Mouse (Mus musculus): Measurements from ENCODE around the gene Mmgt2. TPM values are rescaled to one million over a fixed set of nuclear protein-coding genes. Genes with fewer than 3 reads are reported as not detected.

Mmgt2 gene
- polyA plus RNA-seq, 1 experiment: 38.8 TPM

GRCm38 (mm10) chr11:62606299-62607169 is 41.9 kb upstream of the Mmgt2 start:
- Histone ChIP-seq H3K4me3 (replicated peaks; ENCODE audit: extremely low read depth, low read depth, low read length) (no peak overlapping the region), H3K4me1 (ENCODE audit: control insufficient read depth, insufficient read depth, low read length) (no peaks in the 10 kb centered on the region; the same call in 1 of the 2 replicates)
- TF ChIP-seq POLR2A (IDR thresholded peaks at IDR 0.05; ENCODE audit: borderline replicate concordance, extremely low read depth, low read depth, low read length) (no peak), CTCF (IDR thresholded peaks at IDR 0.05; ENCODE audit: insufficient read depth, low read length) (no peak)
- WGBS: 44% methylated on average over 10 of the region's 10 CpGs
- no peak for DNase-seq

GRCm38 (mm10) chr11:62607170-62607951 is 41.1 kb upstream of the Mmgt2 start:
- no peak for DNase-seq
- TF ChIP-seq CTCF (IDR thresholded peaks at IDR 0.05; ENCODE audit: insufficient read depth, low read length) (no peak), POLR2A (IDR thresholded peaks at IDR 0.05; ENCODE audit: borderline replicate concordance, extremely low read depth, low read depth, low read length) (no peak)
- Histone ChIP-seq H3K4me1 (ENCODE audit: control insufficient read depth, insufficient read depth, low read length) (no peaks in the 10 kb centered on the region; the same call in 1 of the 2 replicates), H3K4me3 (replicated peaks; ENCODE audit: extremely low read depth, low read depth, low read length) (no peak overlapping the region)
- WGBS: 62% methylated on average over 10 of the region's 10 CpGs

GRCm38 (mm10) chr11:62607952-62608201 is 40.6 kb upstream of the Mmgt2 start:
- DNase-seq: no peak
- WGBS: 93% methylated on average over 1 of the region's 1 CpGs
- no peak for TF ChIP-seq POLR2A (IDR thresholded peaks at IDR 0.05; ENCODE audit: borderline replicate concordance, extremely low read depth, low read depth, low read length)
- TF ChIP-seq CTCF (IDR thresholded peaks at IDR 0.05; ENCODE audit: insufficient read depth, low read length): no peak
- H3K4me3 ChIP-seq (replicated peaks; ENCODE audit: extremely low read depth, low read depth, low read length): no peak overlapping the region
- no peaks in the 10 kb centered on the region; the same call in 1 of the 2 replicates for H3K4me1 ChIP-seq (ENCODE audit: control insufficient read depth, insufficient read depth, low read length)

GRCm38 (mm10) chr11:62608826-62609675 is 39.4 kb upstream of the Mmgt2 start:
- TF ChIP-seq CTCF (IDR thresholded peaks at IDR 0.05; ENCODE audit: insufficient read depth, low read length): no peak
- TF ChIP-seq POLR2A (IDR thresholded peaks at IDR 0.05; ENCODE audit: borderline replicate concordance, extremely low read depth, low read depth, low read length): no peak
- no peak for DNase-seq
- WGBS: 62% methylated on average over 10 of the region's 10 CpGs
- Histone ChIP-seq H3K4me1 (ENCODE audit: control insufficient read depth, insufficient read depth, low read length) (peaks cover 2% of the 10 kb centered on the region), H3K4me3 (replicated peaks; ENCODE audit: extremely low read depth, low read depth, low read length) (no peak overlapping the region)

GRCm38 (mm10) chr11:62610304-62610703 is 38.2 kb upstream of the Mmgt2 start:
- WGBS: 78% methylated on average over 6 of the region's 6 CpGs
- DNase-seq: no peak
- TF ChIP-seq CTCF (IDR thresholded peaks at IDR 0.05; ENCODE audit: insufficient read depth, low read length): no peak
- no peak for TF ChIP-seq POLR2A (IDR thresholded peaks at IDR 0.05; ENCODE audit: borderline replicate concordance, extremely low read depth, low read depth, low read length)
- no peak overlapping the region for H3K4me3 ChIP-seq (replicated peaks; ENCODE audit: extremely low read depth, low read depth, low read length)
- peaks cover 3% of the 10 kb centered on the region; the same call in 1 of the 2 replicates for H3K4me1 ChIP-seq (ENCODE audit: control insufficient read depth, insufficient read depth, low read length)

GRCm38 (mm10) chr11:62612604-62613003 is 35.9 kb upstream of the Mmgt2 start:
- 89% methylated on average over 10 of the region's 10 CpGs for WGBS
- no peak for DNase-seq
- TF ChIP-seq POLR2A (IDR thresholded peaks at IDR 0.05; ENCODE audit: borderline replicate concordance, extremely low read depth, low read depth, low read length): no peak
- no peak for TF ChIP-seq CTCF (IDR thresholded peaks at IDR 0.05; ENCODE audit: insufficient read depth, low read length)
- peaks cover 3% of the 10 kb centered on the region; the same call in 1 of the 2 replicates for H3K4me1 ChIP-seq (ENCODE audit: control insufficient read depth, insufficient read depth, low read length)
- H3K4me3 ChIP-seq (replicated peaks; ENCODE audit: extremely low read depth, low read depth, low read length): no peak overlapping the region

GRCm38 (mm10) chr11:62613657-62614365 is 34.7 kb upstream of the Mmgt2 start:
- Histone ChIP-seq H3K4me1 (ENCODE audit: control insufficient read depth, insufficient read depth, low read length) (peaks cover 3% of the 10 kb centered on the region; the same call in 1 of the 2 replicates), H3K4me3 (replicated peaks; ENCODE audit: extremely low read depth, low read depth, low read length) (no peak overlapping the region)
- 28% methylated on average over 19 of the region's 19 CpGs for WGBS
- TF ChIP-seq POLR2A (IDR thresholded peaks at IDR 0.05; ENCODE audit: borderline replicate concordance, extremely low read depth, low read depth, low read length) (no peak), CTCF (IDR thresholded peaks at IDR 0.05; ENCODE audit: insufficient read depth, low read length) (peak; percentile 96)
- DNase-seq: peak; percentile 86

GRCm38 (mm10) chr11:62614876-62615410 is 33.5 kb upstream of the Mmgt2 start:
- no peak overlapping the region for H3K4me3 ChIP-seq (replicated peaks; ENCODE audit: extremely low read depth, low read depth, low read length)
- no peak for TF ChIP-seq CTCF (IDR thresholded peaks at IDR 0.05; ENCODE audit: insufficient read depth, low read length)
- no peak for TF ChIP-seq POLR2A (IDR thresholded peaks at IDR 0.05; ENCODE audit: borderline replicate concordance, extremely low read depth, low read depth, low read length)
- WGBS: 90% methylated on average over 8 of the region's 8 CpGs
- DNase-seq: no peak
- H3K4me1 ChIP-seq (ENCODE audit: control insufficient read depth, insufficient read depth, low read length): peaks cover 3% of the 10 kb centered on the region; the same call in 1 of the 2 replicates

Data from lung, adult 2 months (tissue).